Mouse (Mus musculus) MEL (cell line): ENCODE data around the gene Cdc42bpb. TPM values are rescaled to one million over a fixed set of nuclear protein-coding genes. Genes with fewer than 3 reads are reported as not detected.

Experiments
- DNase-seq: peaks from one replicate; pipeline ENCODE4 v3.0.0; 2011; ENCODE audit warnings: low read depth, low spot score
- H3K27ac ChIP-seq: 2 replicates; pipeline ENCODE4 v1.5.1; 2012; ENCODE audit warnings: low read depth, mild to moderate bottlenecking, control low read depth, low read length, moderate library complexity; ENCODE audit not compliant: control insufficient read depth
- H3K27me3 ChIP-seq, 2 experiments: fragments of 150-350 bp in 1 of 2; sonication (generic) in 1 of 2; 2 replicates each; pipeline ENCODE4 v1.6.1; 2012; ENCODE audit warnings: low read length in 2 of 2, mild to moderate bottlenecking in 2 of 2, improper control_type of control experiment in 1 of 2, moderate library complexity in 1 of 2; ENCODE audit not compliant: insufficient read depth in 2 of 2, control insufficient read depth in 1 of 2
- H3K36me3 ChIP-seq, 2 experiments: 2 replicates each; pipeline ENCODE4 v1.6.1; 2012 to 2014; ENCODE audit warnings: low read length in 2 of 2, improper control_type of control experiment in 1 of 2, inconsistent platforms in 1 of 2, mild to moderate bottlenecking in 1 of 2; ENCODE audit not compliant: insufficient read depth in 2 of 2, control insufficient read depth in 1 of 2
- H3K4me1 ChIP-seq, 2 experiments: fragments of 150-350 bp in 1 of 2; sonication (generic) in 1 of 2; 2 replicates each; pipeline ENCODE4 v1.6.1; 2012; ENCODE audit warnings: low read length in 2 of 2, improper control_type of control experiment in 1 of 2, mild to moderate bottlenecking in 1 of 2; ENCODE audit not compliant: insufficient read depth in 2 of 2, control insufficient read depth in 1 of 2
- H3K4me3 ChIP-seq, 2 experiments: fragments of 150-350 bp in 1 of 2; sonication (generic) in 1 of 2; 2 replicates each; pipeline ENCODE4 v1.5.1; 2012; ENCODE audit warnings: low read depth in 2 of 2, low read length in 2 of 2, mild to moderate bottlenecking in 2 of 2, moderate library complexity in 2 of 2, control low read depth in 1 of 2, improper control_type of control experiment in 1 of 2; ENCODE audit not compliant: control insufficient read depth in 1 of 2, insufficient read depth in 1 of 2
- H3K79me2 ChIP-seq: 2 replicates; pipeline ENCODE4 v1.6.1; 2012; ENCODE audit warnings: mild to moderate bottlenecking, low read length, moderate library complexity; ENCODE audit not compliant: control insufficient read depth, poor library complexity, insufficient read depth
- H3K9ac ChIP-seq: 2 replicates; pipeline ENCODE4 v1.6.1; 2012; ENCODE audit warnings: low read depth, mild to moderate bottlenecking, control low read depth, low read length, moderate library complexity; ENCODE audit not compliant: control insufficient read depth, poor library complexity, severe bottlenecking
- H3K9me3 ChIP-seq: fragments of 150-350 bp; sonication (generic); replicated peaks from 2 replicates; pipeline ENCODE4 v1.6.1; 2012; ENCODE audit warnings: mild to moderate bottlenecking, low read length, improper control_type of control experiment, moderate library complexity; ENCODE audit not compliant: insufficient read depth
- GABPA ChIP-seq: IDR thresholded peaks from 2 replicates; pipeline ENCODE4 v1.6.1; 2012; ENCODE audit warnings: low read depth, mild to moderate bottlenecking, inconsistent platforms, low read length, improper control_type of control experiment, moderate library complexity
- NELFE ChIP-seq: IDR thresholded peaks from 2 replicates; pipeline ENCODE4 v1.6.1; 2011; ENCODE audit warnings: low read depth, low read length, improper control_type of control experiment
- RAD21 ChIP-seq: IDR thresholded peaks from 2 replicates; pipeline ENCODE4 v1.6.1; 2011; ENCODE audit warnings: mild to moderate bottlenecking, low read depth, low read length, improper control_type of control experiment
- polyA plus RNA-seq, 2 experiments: library from polyadenylated mRNA; stranded (reverse) in 1 of 2; unstranded in 1 of 2; fragments of >175 nt in 1 of 2; fragments of >200 nt in 1 of 2; gene quantifications; 2 replicates each; pipeline versions ENCODE4 v1.2.1 to v1.2.4; 2012; ENCODE audit warnings: low replicate concordance in 2 of 2, low read depth in 1 of 2; ENCODE audit not compliant: insufficient read length in 2 of 2, insufficient read depth in 1 of 2, missing spikeins in 1 of 2
- total RNA-seq: library from RNA; depleted of rRNA; stranded (reverse); fragments of 300-350 nt; gene quantifications from 2 replicates; pipeline ENCODE4 v1.2.3, GENCODE M21; 2012; rRNA removed

Cdc42bpb gene
- total and polyA plus RNA-seq, 3 experiments: not detected

- Histone ChIP-seq H3K9ac (no peak overlapping the region), H3K79me2 (no peaks in the 10 kb centered on the region), H3K36me3 (peaks cover 0 to 12% of the 10 kb centered on the region in 2 experiments; a peak in 2 of 4 replicates), H3K4me3 (no peak overlapping the region), H3K27ac (no peak overlapping the region), H3K4me1 (0 out of 4 replicates have a peak, but pooled peaks cover 0 to 2% of the 10 kb centered on the region in 2 experiments), H3K9me3 (no peaks in the 10 kb centered on the region), H3K27me3 (no peaks in the 10 kb centered on the region)
- DNase-seq: no peak
- TF ChIP-seq NELFE: no peak
Measured at GRCm38 (mm10) chr12:111246808-111247464, 130.6 kb downstream of the Cdc42bpb start.

- no peaks in the 10 kb centered on the region for H3K9me3 ChIP-seq
- no peaks in the 10 kb centered on the region for H3K27me3 ChIP-seq
- no peak overlapping the region for H3K9ac ChIP-seq
- H3K4me1 ChIP-seq: 0 out of 4 replicates have a peak, but pooled peaks cover 0 to 2% of the 10 kb centered on the region in 2 experiments
- no peak overlapping the region for H3K27ac ChIP-seq
- H3K79me2 ChIP-seq: no peaks in the 10 kb centered on the region
- DNase-seq: no peak
- no peak for TF ChIP-seq GABPA
- H3K4me3 ChIP-seq: no peak overlapping the region
- H3K36me3 ChIP-seq: peaks cover 0 to 10% of the 10 kb centered on the region in 2 experiments; a peak in 2 of 4 replicates
Measured at GRCm38 (mm10) chr12:111245070-111245469, 132.4 kb downstream of the Cdc42bpb start.

DNA sequence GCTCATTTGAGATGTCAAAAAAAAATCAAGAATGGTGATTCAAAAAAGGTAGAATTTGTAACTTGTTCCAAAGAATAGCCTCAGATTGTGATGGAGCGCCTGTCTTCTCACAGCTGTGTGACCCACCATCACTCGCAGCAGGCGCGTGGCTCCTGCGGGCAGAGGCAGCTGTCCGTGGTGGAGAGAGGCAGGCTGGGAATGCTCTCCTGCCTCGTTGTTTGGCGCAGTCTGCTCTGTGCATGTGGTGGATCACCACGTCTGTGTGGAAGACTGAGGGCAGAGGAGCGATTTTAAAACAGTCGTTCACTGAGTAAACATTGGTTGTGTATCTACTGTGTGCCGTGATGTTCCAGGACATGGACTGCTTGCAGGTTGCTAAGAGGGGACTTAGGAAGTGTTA lies 133.8 kb downstream of the Cdc42bpb start:
- DNase-seq: no peak
- H3K27ac ChIP-seq: no peak overlapping the region
- H3K9me3 ChIP-seq: no peaks in the 10 kb centered on the region
- no peak overlapping the region for H3K9ac ChIP-seq
- H3K4me1 ChIP-seq: 0 out of 4 replicates have a peak, but pooled peaks cover 0 to 2% of the 10 kb centered on the region in 2 experiments
- H3K79me2 ChIP-seq: no peaks in the 10 kb centered on the region
- no peak for TF ChIP-seq RAD21
- H3K4me3 ChIP-seq: no peak overlapping the region
- no peaks in the 10 kb centered on the region for H3K27me3 ChIP-seq
- peaks cover 0 to 11% of the 10 kb centered on the region in 2 experiments; a peak in 2 of 4 replicates for H3K36me3 ChIP-seq

Other genes with a start within 250 kb of the Cdc42bpb start
- 21.1 and 21.4 TPM in 2 replicates for gene Traf3, start 211.3 kb downstream of the Cdc42bpb start, total RNA-seq
- 10 to 100 TPM in 1 of 2 experiments, not detected in 1; 40.7 TPM for gene Traf3, start 211.3 kb downstream of the Cdc42bpb start, polyA plus RNA-seq
- gene 4930595D18Rik, start 193.2 kb downstream of the Cdc42bpb start, total RNA-seq: not detected in 2 replicates
- gene 4930595D18Rik, start 193.2 kb downstream of the Cdc42bpb start, polyA plus RNA-seq: under 1 TPM in 1 of 2 experiments, not detected in 1; 0.35 TPM
- 0.12 TPM in 1 of 2 replicates, not detected in the other for gene Amn, start 106.6 kb downstream of the Cdc42bpb start, total RNA-seq
- under 1 TPM in 1 of 2 experiments, not detected in 1; 0.14 TPM for gene Amn, start 106.6 kb downstream of the Cdc42bpb start, polyA plus RNA-seq
- gene Lbhd2, start 29.1 kb upstream of the Cdc42bpb start, total RNA-seq: not detected in 2 replicates
- not detected for gene Lbhd2, start 29.1 kb upstream of the Cdc42bpb start, polyA plus RNA-seq
- 0.04 TPM in 1 of 2 replicates, not detected in the other for gene Exoc3l4, start 39.3 kb upstream of the Cdc42bpb start, total RNA-seq
- gene Exoc3l4, start 39.3 kb upstream of the Cdc42bpb start, polyA plus RNA-seq: under 1 TPM in 1 of 2 experiments, not detected in 1; 0.17 TPM
- gene Tnfaip2, start 64.8 kb upstream of the Cdc42bpb start, total RNA-seq: 62.5 and 77.2 TPM in 2 replicates
- gene Tnfaip2, start 64.8 kb upstream of the Cdc42bpb start, polyA plus RNA-seq: 10 to 100 TPM; 51.4 to 66.8 TPM
- not detected in 2 replicates for gene Gm266, start 108.1 kb upstream of the Cdc42bpb start, total RNA-seq
- gene Gm266, start 108.1 kb upstream of the Cdc42bpb start, polyA plus RNA-seq: not detected
- gene Eif5, start 160.3 kb upstream of the Cdc42bpb start, total RNA-seq: 183 and 201 TPM in 2 replicates
- 100 to 1,000 TPM; 276 to 330 TPM for gene Eif5, start 160.3 kb upstream of the Cdc42bpb start, polyA plus RNA-seq
- 60.2 and 71.6 TPM in 2 replicates for gene Mark3, start 196.8 kb upstream of the Cdc42bpb start, total RNA-seq
- 10 to 100 TPM in 1 of 2 experiments, not detected in 1; 43.9 TPM for gene Mark3, start 196.8 kb upstream of the Cdc42bpb start, polyA plus RNA-seq